Mouse (Mus musculus) limb, embryonic 14.5 days (tissue): ENCODE data around the gene Tmem176b. TPM values are rescaled to one million over a fixed set of nuclear protein-coding genes. Genes with fewer than 3 reads are reported as not detected.

ENCODE experiments used
- ATAC-seq: fragments of 200-750 bp; cut with Nextera tagmentation; 2 replicates; pipeline ENCODE4 v1.8.0; 2017; ENCODE audit warnings: low read depth, moderate number of reproducible peaks, moderate TSS enrichment; ENCODE audit not compliant: low FRiP score
- DNase-seq: peaks from one replicate; pipeline ENCODE4 v3.0.0-alpha.2; 2015; ENCODE audit warnings: low spot score
- H3K27ac ChIP-seq: fragments of 300-500 bp; sonication (generic); replicated peaks from 2 replicates; pipeline ENCODE4 v1.5.1; 2014; ENCODE audit warnings: low read depth, mild to moderate bottlenecking, low read length, moderate library complexity, mixed read lengths
- H3K27me3 ChIP-seq: fragments of 300-500 bp; sonication (generic); 2 replicates; pipeline ENCODE4 v1.6.1; 2014; ENCODE audit warnings: low read length, mixed read lengths; ENCODE audit not compliant: control insufficient read depth, insufficient read depth
- H3K36me3 ChIP-seq: fragments of 300-500 bp; sonication (generic); 2 replicates; pipeline ENCODE4 v1.6.1; 2014; ENCODE audit warnings: mild to moderate bottlenecking, low read length, moderate library complexity, mixed read lengths; ENCODE audit not compliant: control insufficient read depth, insufficient read depth
- H3K4me1 ChIP-seq: fragments of 300-500 bp; sonication (generic); 2 replicates; pipeline ENCODE4 v1.6.1; 2014; ENCODE audit warnings: antibody characterized with exemption, low read length, mixed read lengths; ENCODE audit not compliant: control insufficient read depth, insufficient read depth
- H3K4me2 ChIP-seq: fragments of 300-500 bp; sonication (generic); replicated peaks from 2 replicates; pipeline ENCODE4 v1.6.1; 2014; ENCODE audit warnings: low read depth, mild to moderate bottlenecking, low read length, moderate library complexity; ENCODE audit not compliant: severe bottlenecking
- H3K4me3 ChIP-seq: fragments of 300-500 bp; sonication (generic); replicated peaks from 2 replicates; pipeline ENCODE4 v1.5.1; 2014; ENCODE audit warnings: low read length
- H3K9ac ChIP-seq: fragments of 300-500 bp; sonication (generic); 2 replicates; pipeline ENCODE4 v1.6.1; 2014; ENCODE audit warnings: mild to moderate bottlenecking, low read depth, low read length, moderate library complexity; ENCODE audit not compliant: severe bottlenecking
- H3K9me3 ChIP-seq: fragments of 300-500 bp; sonication (generic); 2 replicates; pipeline ENCODE4 v1.6.1; 2016; ENCODE audit warnings: low read length; ENCODE audit not compliant: control insufficient read depth
- POLR2A ChIP-seq: fragments of 200-500 bp; IDR thresholded peaks from 2 replicates; pipeline ENCODE4 v1.8.0; 2012; ENCODE audit warnings: inconsistent platforms, mild to moderate bottlenecking, moderate library complexity, borderline replicate concordance; ENCODE audit not compliant: insufficient read depth, insufficient read length; ENCODE audit errors: extremely low read depth
- WGBS: fragments of 180-500 bp; shearing (Covaris S2); extraction: QIAGEN DNeasy Blood & Tissue Kit; methylation state at CpG from one replicate; pipeline ENCODE4 v1.1.7; 2014; 5-methylcytosine and 5-hydroxymethylcytosine counted together
- polyA plus RNA-seq, 2 experiments: library from polyadenylated mRNA; depleted of rRNA in 1 of 2; stranded (reverse) in 1 of 2; unstranded in 1 of 2; fragments of >200 nt; fragmentation: Nextera tagmentation in 1 of 2; extraction: Ambion mirVana in 1 of 2; gene quantifications; 2 replicates each; pipeline versions ENCODE4 v1.2.1 to v1.2.3; 2012 to 2014

Gene Tmem176b
- polyA plus RNA-seq, 2 experiments, result 227 to 232 TPM

GRCm38 (mm10) chr6:48833515-48833914, 7.8 kb downstream of the Tmem176b start:
- Histone ChIP-seq H3K27me3 (no peaks in the 10 kb centered on the region), H3K27ac (no peak overlapping the region), H3K4me2 (no peak overlapping the region), H3K4me1 (peaks cover 4% of the 10 kb centered on the region; the same call in 1 of the 2 replicates), H3K9ac (no peak overlapping the region), H3K36me3 (peaks cover 63% of the 10 kb centered on the region), H3K4me3 (no peak overlapping the region), H3K9me3 (no peaks in the 10 kb centered on the region)
- no peak for TF ChIP-seq POLR2A
- WGBS, result 96% methylated on average over 4 of the region's 4 CpGs
- ATAC-seq (no peak), DNase-seq (no peak)

GRCm38 (mm10) chr6:48832426-48832825, 8.9 kb downstream of the Tmem176b start:
- H3K27ac ChIP-seq, result no peak overlapping the region
- H3K9ac ChIP-seq, result no peak overlapping the region
- no peak overlapping the region for H3K4me2 ChIP-seq
- no peak for TF ChIP-seq POLR2A
- 100% methylated on average over 1 of the region's 1 CpGs for WGBS
- H3K36me3 ChIP-seq, result peaks cover 52% of the 10 kb centered on the region
- DNase-seq (no peak), ATAC-seq (no peak)
- no peaks in the 10 kb centered on the region for H3K27me3 ChIP-seq
- H3K4me1 ChIP-seq, result no peaks in the 10 kb centered on the region
- H3K9me3 ChIP-seq, result no peaks in the 10 kb centered on the region
- no peak overlapping the region for H3K4me3 ChIP-seq

GRCm38 (mm10) chr6:48831141-48831540, 10.2 kb downstream of the Tmem176b start:
- H3K27ac ChIP-seq, result no peak overlapping the region
- ATAC-seq, result no peak
- no peak overlapping the region for H3K9ac ChIP-seq
- no peaks in the 10 kb centered on the region for H3K9me3 ChIP-seq
- no peaks in the 10 kb centered on the region for H3K27me3 ChIP-seq
- TF ChIP-seq POLR2A, result no peak
- peaks cover 39% of the 10 kb centered on the region for H3K36me3 ChIP-seq
- H3K4me3 ChIP-seq, result no peak overlapping the region
- H3K4me1 ChIP-seq, result no peaks in the 10 kb centered on the region
- H3K4me2 ChIP-seq, result no peak overlapping the region
- 92% methylated on average over 5 of the region's 5 CpGs for WGBS
- DNase-seq, result no peak

GRCm38 (mm10) chr6:48830241-48830640, 11.1 kb downstream of the Tmem176b start:
- H3K4me1 ChIP-seq, result no peaks in the 10 kb centered on the region
- H3K27me3 ChIP-seq, result no peaks in the 10 kb centered on the region
- TF ChIP-seq POLR2A, result no peak
- ATAC-seq, result no peak
- DNase-seq, result no peak
- 63% methylated on average over 1 of the region's 1 CpGs for WGBS
- peaks cover 30% of the 10 kb centered on the region for H3K36me3 ChIP-seq
- H3K9me3 ChIP-seq, result no peaks in the 10 kb centered on the region
- no peak overlapping the region for H3K27ac ChIP-seq
- no peak overlapping the region for H3K4me2 ChIP-seq
- H3K9ac ChIP-seq, result no peak overlapping the region
- H3K4me3 ChIP-seq, result no peak overlapping the region

- ATAC-seq (no peak), DNase-seq (no peak)
- H3K36me3 ChIP-seq, result peaks cover 24% of the 10 kb centered on the region
- no peaks in the 10 kb centered on the region for H3K9me3 ChIP-seq
- no peak overlapping the region for H3K4me2 ChIP-seq
- H3K27me3 ChIP-seq, result no peaks in the 10 kb centered on the region
- H3K27ac ChIP-seq, result no peak overlapping the region
- no peaks in the 10 kb centered on the region for H3K4me1 ChIP-seq
- H3K4me3 ChIP-seq, result no peak overlapping the region
- no peak for TF ChIP-seq POLR2A
- H3K9ac ChIP-seq, result no peak overlapping the region
These were observed 11.6 kb downstream of the Tmem176b start for GRCm38 (mm10) chr6:48829651-48830050.

- Histone ChIP-seq H3K4me2 (no peak overlapping the region), H3K9me3 (no peaks in the 10 kb centered on the region), H3K4me3 (no peak overlapping the region), H3K27ac (no peak overlapping the region), H3K9ac (no peak overlapping the region), H3K36me3 (peaks cover 18% of the 10 kb centered on the region), H3K4me1 (no peaks in the 10 kb centered on the region), H3K27me3 (no peaks in the 10 kb centered on the region)
- ATAC-seq (no peak), DNase-seq (no peak)
- TF ChIP-seq POLR2A, result no peak
- WGBS, result 48% methylated on average over 1 of the region's 1 CpGs
These were observed 12.3 kb downstream of the Tmem176b start for GRCm38 (mm10) chr6:48828976-48829375.
